Mouse (Mus musculus) CH12.LX (cell line): Measurements from ENCODE around the gene Irs3.

Experiments
- CTCF ChIP-seq, 2 experiments: IDR thresholded peaks in 1 of 2; conservative IDR thresholded peaks in 1 of 2; 2 replicates each; pipeline ENCODE4 v1.5.1; 2011 to 2012; ENCODE audit warnings: low read depth in 2 of 2, low read length in 2 of 2, improper control_type of control experiment in 1 of 2, inconsistent platforms in 1 of 2, mild to moderate bottlenecking in 1 of 2, moderate library complexity in 1 of 2
- UBTF ChIP-seq: IDR thresholded peaks from 2 replicates; pipeline ENCODE4 v1.6.1; 2012; ENCODE audit warnings: low read depth, mild to moderate bottlenecking, inconsistent platforms, low read length, improper control_type of control experiment, moderate library complexity
- ZMIZ1 ChIP-seq: IDR thresholded peaks from 2 replicates; pipeline ENCODE4 v1.6.1; 2012; ENCODE audit warnings: low read depth, mild to moderate bottlenecking, inconsistent platforms, low read length, improper control_type of control experiment

DNA sequence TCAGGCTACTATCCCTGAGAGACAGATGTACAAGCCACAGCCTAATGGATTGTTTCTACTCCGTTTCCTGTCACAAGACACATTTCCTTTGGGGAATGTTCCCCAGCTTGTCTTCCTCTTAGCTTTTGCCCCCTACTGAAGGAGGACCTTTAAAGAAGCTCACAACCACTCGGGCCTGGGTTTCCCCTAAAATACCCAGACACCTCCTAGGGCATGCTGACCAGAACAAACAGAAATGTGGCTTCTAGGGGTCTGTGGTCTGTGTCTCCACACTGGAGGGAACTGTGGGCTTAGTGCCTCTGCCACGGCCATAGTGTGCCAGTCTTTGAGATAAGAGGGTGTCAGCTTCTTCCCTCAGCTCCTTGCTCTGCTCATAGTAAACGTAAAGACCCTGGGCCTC is 13.9 kb downstream of the Irs3 start:
- TF ChIP-seq ZMIZ1 = no peak
- TF ChIP-seq CTCF (conservative IDR thresholded peaks at IDR 0.05 in 1 of 2, IDR thresholded peaks at IDR 0.05 in 1 of 2; ENCODE audit: low read depth in 2 of 2, low read length in 2 of 2) = no peak
- TF ChIP-seq UBTF = no peak
